ENCODE assay signal across 24 mouse cellular contexts in genomic region chr5:8116561-8117168, GRCm38 (mm10).
A peak's percentile ranks its signal among the peaks of the same experiment; 100 is the strongest.
DNase-seq lines count a peak whose midpoint lies in the region; ATAC-seq and TF ChIP-seq lines count a peak whose summit lies in the region.
"Had no signal": no experiment of that assay in that cellular context is flagged by ENCODE, and none has a peak within 500 bp of the region (broad histone marks: within the 10 kb centered on the region; RNA-seq: fewer than 3 reads in every experiment).

No protein-coding gene starts in this region.

- intact Hi-C loops in heart, postnatal 36 days (cut with DNase I): no loop called here

- H3K4me2 ChIP-seq in forebrain, embryonic 15.5 days (replicated peaks): no peak overlapping the region
- H3K4me2 ChIP-seq in heart, postnatal 0 days (ENCODE audit: low read depth, low read length): no peak overlapping the region
- H3K4me2 ChIP-seq: embryonic facial prominence, embryonic 15.5 days; hindbrain, embryonic 15.5 days; intestine, embryonic 15.5 days; limb, embryonic 13.5 days; liver, embryonic 12.5 days; midbrain, embryonic 12.5 days; stomach, embryonic 15.5 days had no signal

- no peak overlapping the region for H3K27ac ChIP-seq in forebrain, embryonic 15.5 days (replicated peaks)
- no peak overlapping the region for H3K27ac ChIP-seq in forebrain, embryonic 10.5 days
- peak overlapping the region; percentile 40; the same call in 1 of the 2 replicates for H3K27ac ChIP-seq in heart, postnatal 0 days (ENCODE audit: low read depth)
- H3K27ac ChIP-seq: embryonic facial prominence, embryonic 15.5 days; hindbrain, embryonic 15.5 days; intestine, embryonic 15.5 days; limb, embryonic 13.5 days; liver, embryonic 12.5 days; midbrain, embryonic 12.5 days; stomach, embryonic 15.5 days had no signal

- no peak overlapping the region for H3K9ac ChIP-seq in forebrain, embryonic 15.5 days (replicated peaks)
- H3K9ac ChIP-seq in heart, postnatal 0 days (replicated peaks; ENCODE audit: low read depth, low read length): no peak overlapping the region
- H3K9ac ChIP-seq: embryonic facial prominence, embryonic 15.5 days; hindbrain, embryonic 15.5 days; intestine, embryonic 15.5 days; limb, embryonic 13.5 days; liver, embryonic 12.5 days; midbrain, embryonic 12.5 days; stomach, embryonic 15.5 days had no signal

- H3K4me3 ChIP-seq in forebrain, embryonic 15.5 days: no peak overlapping the region
- H3K4me3 ChIP-seq in forebrain, embryonic 10.5 days: no peak overlapping the region
- no peak overlapping the region for H3K4me3 ChIP-seq in heart, postnatal 0 days (ENCODE audit: low read depth, low read length)
- H3K4me3 ChIP-seq: embryonic facial prominence, embryonic 15.5 days; hindbrain, embryonic 15.5 days; intestine, embryonic 15.5 days; limb, embryonic 13.5 days; liver, embryonic 12.5 days; midbrain, embryonic 12.5 days; stomach, embryonic 15.5 days had no signal

- no peak for DNase-seq in forebrain, embryonic 10.5 days (ENCODE audit: extremely low spot score, low spot score)
- peak; percentile 70 for DNase-seq in heart, postnatal 0 days (ENCODE audit: low spot score)
- no peak for DNase-seq in heart, postnatal 36 days
- peak; percentile 12 for DNase-seq in NIH3T3 (ENCODE audit: low read depth)
- peak; percentile 22 for DNase-seq in telencephalon, adult 2 months (ENCODE audit: low read depth, low spot score)
- no peak for DNase-seq in cerebellum, adult 18-20 months
- DNase-seq: adrenal gland, postnatal 10 days; cerebellum, adult 9-11 months; gastrocnemius, postnatal 25 days; heart, adult 18-20 months; kidney, adult 8-10 months; kidney, postnatal 10 days; lung, adult 18-20 months; lung, postnatal 10 days; thymus, adult 18-20 months; thymus, postnatal 4 days had no signal

- 0 out of 2 replicates have a peak, but pooled peaks cover 3% of the 10 kb centered on the region for H3K36me3 ChIP-seq in forebrain, embryonic 15.5 days
- H3K36me3 ChIP-seq in forebrain, embryonic 10.5 days (replicated peaks): no peaks in the 10 kb centered on the region
- H3K36me3 ChIP-seq in heart, postnatal 0 days (replicated peaks; ENCODE audit: control insufficient read depth, insufficient read depth, low read length): no peaks in the 10 kb centered on the region
- H3K36me3 ChIP-seq: embryonic facial prominence, embryonic 15.5 days; intestine, embryonic 15.5 days; limb, embryonic 13.5 days; liver, embryonic 12.5 days; midbrain, embryonic 12.5 days; stomach, embryonic 15.5 days had no signal

- peak; percentile 77; the same call in 1 of the 2 replicates for ATAC-seq in forebrain, embryonic 15.5 days (replicated peaks)
- peak; percentile 71 for ATAC-seq in heart, postnatal 0 days (ENCODE audit: insufficient read depth, low read depth)
- ATAC-seq: intestine, embryonic 15.5 days; liver, embryonic 12.5 days had no signal

- peaks cover 5% of the 10 kb centered on the region for H3K4me1 ChIP-seq in forebrain, embryonic 15.5 days
- H3K4me1 ChIP-seq in forebrain, embryonic 10.5 days: no peaks in the 10 kb centered on the region
- no peaks in the 10 kb centered on the region for H3K4me1 ChIP-seq in heart, postnatal 0 days (ENCODE audit: control insufficient read depth, insufficient read depth)
- H3K4me1 ChIP-seq: embryonic facial prominence, embryonic 15.5 days; hindbrain, embryonic 15.5 days; intestine, embryonic 15.5 days; limb, embryonic 13.5 days; liver, embryonic 12.5 days; midbrain, embryonic 12.5 days; stomach, embryonic 15.5 days had no signal

- H3K9me3 ChIP-seq in forebrain, embryonic 15.5 days: no peaks in the 10 kb centered on the region
- H3K9me3 ChIP-seq in forebrain, embryonic 10.5 days: no peaks in the 10 kb centered on the region
- H3K9me3 ChIP-seq in heart, postnatal 0 days (replicated peaks; ENCODE audit: control insufficient read depth, low read length): no peaks in the 10 kb centered on the region
- H3K9me3 ChIP-seq: embryonic facial prominence, embryonic 15.5 days; hindbrain, embryonic 15.5 days; intestine, embryonic 15.5 days; limb, embryonic 13.5 days; liver, embryonic 12.5 days; midbrain, embryonic 12.5 days; stomach, embryonic 15.5 days had no signal

- TF ChIP-seq CTCF in heart, postnatal 0 days (IDR thresholded peaks at IDR 0.05; ENCODE audit: low read depth): no peak

- WGBS in forebrain, embryonic 15.5 days: 52% methylated on average over 5 of the region's 5 CpGs
- 84% methylated on average over 5 of the region's 5 CpGs for WGBS in forebrain, embryonic 10.5 days
- WGBS in heart, postnatal 0 days: 36% methylated on average over 5 of the region's 5 CpGs

- TF ChIP-seq EP300 in heart, postnatal 0 days (IDR thresholded peaks at IDR 0.05; ENCODE audit: low read depth): no peak

- H3K27me3 ChIP-seq in forebrain, embryonic 15.5 days: no peaks in the 10 kb centered on the region
- H3K27me3 ChIP-seq in forebrain, embryonic 10.5 days (ENCODE audit: poor library complexity, severe bottlenecking): no peaks in the 10 kb centered on the region
- H3K27me3 ChIP-seq in heart, postnatal 0 days (ENCODE audit: control insufficient read depth, insufficient read depth, low read length): no peaks in the 10 kb centered on the region
- H3K27me3 ChIP-seq: embryonic facial prominence, embryonic 15.5 days; hindbrain, embryonic 15.5 days; intestine, embryonic 15.5 days; limb, embryonic 13.5 days; liver, embryonic 12.5 days; midbrain, embryonic 12.5 days; stomach, embryonic 15.5 days had no signal

Comparison
In these comparisons a context has a peak if more than half of its experiments do, and no peak if none do; other contexts are left out.
1. DNase-seq: peak in heart, postnatal 0 days (single experiment), NIH3T3 (single experiment) and telencephalon, adult 2 months (single experiment); none in forebrain, embryonic 10.5 days (single experiment), heart, postnatal 36 days (0 of 2) and cerebellum, adult 18-20 months (0 of 2).